8 mouse cellular contexts compared by ENCODE assay signal in genomic region chr9:100546594-100546910, GRCm38 (mm10). TPM values are rescaled to one million over a fixed set of nuclear protein-coding genes. Genes with fewer than 3 reads are reported as not detected.
DNase-seq lines count a peak whose midpoint lies in the region; ATAC-seq and TF ChIP-seq lines count a peak whose summit lies in the region.

No protein-coding gene starts in this region.

- H3K4me3 ChIP-seq in spleen, adult 2 months (ENCODE audit: extremely low read depth, insufficient read depth, insufficient read length) = peak overlapping the region; percentile 70
- H3K4me3 ChIP-seq in midbrain, embryonic 12.5 days = peak overlapping the region; percentile 89

- H3K27me3 ChIP-seq in spleen, adult 2 months (ENCODE audit: control insufficient read depth, insufficient read depth, low read length) = no peaks in the 10 kb centered on the region
- H3K27me3 ChIP-seq in midbrain, embryonic 12.5 days = no peaks in the 10 kb centered on the region

- peak overlapping the region; percentile 56 for H3K4me2 ChIP-seq in midbrain, embryonic 12.5 days (replicated peaks)

- ATAC-seq in inflammation-experienced regulatory T-cells, adult 6 months = peak; percentile 25
- peak; percentile 10 for ATAC-seq in midbrain, embryonic 12.5 days (ENCODE audit: low FRiP score, low read depth)

- H3K27ac ChIP-seq in spleen, adult 2 months (ENCODE audit: insufficient read depth, low read length) = peak overlapping the region; percentile 75
- peak overlapping the region; percentile 90 for H3K27ac ChIP-seq in midbrain, embryonic 12.5 days (replicated peaks)

- H3K4me1 ChIP-seq in spleen, adult 2 months (ENCODE audit: control insufficient read depth, insufficient read depth, insufficient read length) = peaks cover 3% of the 10 kb centered on the region; the same call in 1 of the 2 replicates
- H3K4me1 ChIP-seq in midbrain, embryonic 12.5 days = peaks cover 21% of the 10 kb centered on the region

- H3K9ac ChIP-seq in midbrain, embryonic 12.5 days (replicated peaks) = peak overlapping the region; percentile 94

- peak; percentile 18 to 40 for DNase-seq in adrenal gland, postnatal 36 days
- DNase-seq in adrenal gland, postnatal 4 days (ENCODE audit: low spot score in 2 of 2) = no peak
- DNase-seq in spleen, adult 2 months (ENCODE audit: low read depth in 1 of 2, low spot score in 2 of 2) = no peak
- DNase-seq in spleen, postnatal 36 days (ENCODE audit: low spot score in 2 of 2) = no peak
- no peak for DNase-seq in right cerebral cortex, adult 18-20 months
- DNase-seq in cerebellum, adult 9-11 months = no peak

- H3K9me3 ChIP-seq in midbrain, embryonic 12.5 days = peaks cover 6% of the 10 kb centered on the region

- no peaks in the 10 kb centered on the region for H3K36me3 ChIP-seq in spleen, adult 2 months (ENCODE audit: control insufficient read depth, insufficient read depth, low read length)
- H3K36me3 ChIP-seq in midbrain, embryonic 12.5 days = no peaks in the 10 kb centered on the region

- TF ChIP-seq CTCF in spleen, adult 2 months (IDR thresholded peaks at IDR 0.05; ENCODE audit: extremely low read depth, insufficient read depth, insufficient read length, insufficient replicate concordance) = no peak

- WGBS in spleen, adult 2 months = 6% methylated on average over 9 of the region's 9 CpGs
- 15% methylated on average over 9 of the region's 9 CpGs for WGBS in midbrain, embryonic 12.5 days

- TF ChIP-seq POLR2A in spleen, adult 2 months (IDR thresholded peaks at IDR 0.05; ENCODE audit: low read depth, low read length) = no peak

RNA-seq across cellular contexts. Expression of gene Nck1, which starts 0.6 kb away (rescaled TPM):
- total RNA-seq in adrenal gland, postnatal 36 days (2021) = 10 to 100 TPM; 50.0 to 52.8 TPM
- 10 to 100 TPM; 47.5 to 48.0 TPM for total RNA-seq in adrenal gland, postnatal 4 days (2021)
- polyA plus RNA-seq in spleen, adult 2 months (2012; rRNA removed) = 2.0 and 2.2 TPM in 2 replicates
- polyA plus RNA-seq in inflammation-experienced regulatory T-cells, adult 6 months (2017; shearing (Covaris generic)) = 10 to 100 TPM; 72.0 to 99.7 (median 81.6) TPM
- 63.3 and 66.2 TPM in 2 replicates for polyA plus RNA-seq in midbrain, embryonic 12.5 days (2016; fragmentation: Nextera tagmentation; extraction: Ambion mirVana)

RNA-seq across cellular contexts. Expression of gene Slc35g2, which starts 24.3 kb away (rescaled TPM):
- 1 to 10 TPM; 8.7 to 9.8 TPM for total RNA-seq in adrenal gland, postnatal 36 days (2021)
- 1 to 10 TPM; 8.7 to 9.5 TPM for total RNA-seq in adrenal gland, postnatal 4 days (2021)
- polyA plus RNA-seq in spleen, adult 2 months (2012; rRNA removed) = 0.07 and 0.14 TPM in 2 replicates
- 1 to 10 TPM in 1 of 3 experiments, under 1 TPM in 2; 0.56 to 1.3 (median 0.98) TPM for polyA plus RNA-seq in inflammation-experienced regulatory T-cells, adult 6 months (2017; shearing (Covaris generic))
- polyA plus RNA-seq in midbrain, embryonic 12.5 days (2016; fragmentation: Nextera tagmentation; extraction: Ambion mirVana) = 6.7 and 8.9 TPM in 2 replicates

RNA-seq across cellular contexts. Expression of gene Stag1, which starts 51.0 kb away (rescaled TPM):
- total RNA-seq in adrenal gland, postnatal 36 days (2021) = 10 to 100 TPM; 36.0 to 43.8 TPM
- 10 to 100 TPM; 56.9 to 57.5 TPM for total RNA-seq in adrenal gland, postnatal 4 days (2021)
- polyA plus RNA-seq in spleen, adult 2 months (2012; rRNA removed) = 2.1 and 2.5 TPM in 2 replicates
- 100 to 1,000 TPM in 1 of 3 experiments, 10 to 100 TPM in 2; 87.7 to 100 (median 92.5) TPM for polyA plus RNA-seq in inflammation-experienced regulatory T-cells, adult 6 months (2017; shearing (Covaris generic))
- 57.0 and 63.6 TPM in 2 replicates for polyA plus RNA-seq in midbrain, embryonic 12.5 days (2016; fragmentation: Nextera tagmentation; extraction: Ambion mirVana)

RNA-seq across cellular contexts. Expression of gene Il20rb, which starts 60.0 kb away (rescaled TPM):
- 1 to 10 TPM; 1.1 to 1.2 TPM for total RNA-seq in adrenal gland, postnatal 36 days (2021)
- 1 to 10 TPM; 4.6 to 4.7 TPM for total RNA-seq in adrenal gland, postnatal 4 days (2021)
- 0.68 and 1.2 TPM in 2 replicates for polyA plus RNA-seq in spleen, adult 2 months (2012; rRNA removed)
- polyA plus RNA-seq in inflammation-experienced regulatory T-cells, adult 6 months (2017; shearing (Covaris generic)) = 1 to 10 TPM; 1.3 to 2.6 (median 1.8) TPM
- 0.97 and 1.4 TPM in 2 replicates for polyA plus RNA-seq in midbrain, embryonic 12.5 days (2016; fragmentation: Nextera tagmentation; extraction: Ambion mirVana)

Comparison
In these comparisons a context has a peak if more than half of its experiments do, and no peak if none do; other contexts are left out.
1. DNase-seq: peak in adrenal gland, postnatal 36 days (2 of 2); none in adrenal gland, postnatal 4 days (0 of 2), spleen, adult 2 months (0 of 2), spleen, postnatal 36 days (0 of 2), right cerebral cortex, adult 18-20 months (single experiment) and cerebellum, adult 9-11 months (single experiment).
2. RNA of gene Nck1, which starts 0.6 kb away (polyA plus RNA-seq): 72.0 to 99.7 TPM in inflammation-experienced regulatory T-cells, adult 6 months and 63.3 to 66.2 TPM in midbrain, embryonic 12.5 days; 2.0 to 2.2 TPM in spleen, adult 2 months; every median in the first group is over 10 times any median in the second.
3. RNA of gene Stag1, which starts 51.0 kb away (polyA plus RNA-seq): 87.7 to 100 TPM in inflammation-experienced regulatory T-cells, adult 6 months and 57.0 to 63.6 TPM in midbrain, embryonic 12.5 days; 2.1 to 2.5 TPM in spleen, adult 2 months; every median in the first group is over 10 times any median in the second.